Mouse (Mus musculus) liver, embryonic 14.5 days (tissue): ENCODE data around the gene Olfr191. TPM values are rescaled to one million over a fixed set of nuclear protein-coding genes. Genes with fewer than 3 reads are reported as not detected.
"Not testable (repeated sequence)": the region's sequence is repeated elsewhere in the genome, so short reads cannot be mapped to it uniquely, and the experiment has no call there.

ENCODE experiments used
- ATAC-seq: fragments of 200-750 bp; cut with Nextera tagmentation; 2 replicates; pipeline ENCODE4 v1.8.0; 2017; ENCODE audit warnings: moderate number of reproducible peaks, mild to moderate bottlenecking, moderate library complexity; ENCODE audit not compliant: insufficient read depth
- DNase-seq, 3 experiments: peaks; one replicate each; pipeline ENCODE4 v3.0.0-alpha.2; 2012 to 2013; ENCODE audit warnings: low read depth in 3 of 3, low spot score in 3 of 3
- H3K27ac ChIP-seq: fragments of 300-500 bp; sonication (generic); 2 replicates; pipeline ENCODE4 v1.5.1; 2014; ENCODE audit warnings: moderate library complexity, mild to moderate bottlenecking, control low read depth, inconsistent platforms
- H3K27me3 ChIP-seq: fragments of 300-500 bp; sonication (generic); 2 replicates; pipeline ENCODE4 v1.6.1; 2014; ENCODE audit warnings: mild to moderate bottlenecking, low read length, moderate library complexity; ENCODE audit not compliant: control insufficient read depth, insufficient read depth
- H3K36me3 ChIP-seq: fragments of 300-500 bp; sonication (generic); replicated peaks from 2 replicates; pipeline ENCODE4 v1.6.1; 2014; ENCODE audit warnings: low read depth; ENCODE audit not compliant: control insufficient read depth, insufficient read depth
- H3K4me1 ChIP-seq, 2 experiments: fragments of 200-500 bp in 1 of 2; fragments of 300-500 bp in 1 of 2; sonication (generic) in 1 of 2; replicated peaks; 2 replicates each; pipeline ENCODE4 v1.6.1; 2012 to 2014; ENCODE audit warnings: antibody characterized with exemption in 1 of 2, inconsistent platforms in 1 of 2, low read length in 1 of 2; ENCODE audit not compliant: control insufficient read depth in 2 of 2, insufficient read depth in 2 of 2
- H3K4me2 ChIP-seq: fragments of 300-500 bp; sonication (generic); 2 replicates; pipeline ENCODE4 v1.6.1; 2014; ENCODE audit warnings: low read depth, mild to moderate bottlenecking, control low read depth, moderate library complexity
- H3K4me3 ChIP-seq, 2 experiments: fragments of 200-500 bp in 1 of 2; fragments of 300-500 bp in 1 of 2; sonication (generic) in 1 of 2; 2 replicates each; pipeline ENCODE4 v1.5.1; 2012 to 2014; ENCODE audit warnings: low read depth in 2 of 2, low read length in 2 of 2, mild to moderate bottlenecking in 2 of 2, control low read depth in 1 of 2, inconsistent platforms in 1 of 2, moderate library complexity in 1 of 2; ENCODE audit not compliant: insufficient read depth in 1 of 2
- H3K9ac ChIP-seq: fragments of 300-500 bp; sonication (generic); replicated peaks from 2 replicates; pipeline ENCODE4 v1.6.1; 2014; ENCODE audit warnings: mild to moderate bottlenecking, control low read depth, moderate library complexity
- H3K9me3 ChIP-seq: fragments of 300-500 bp; sonication (generic); 2 replicates; pipeline ENCODE4 v1.6.1; 2016; ENCODE audit warnings: low read length, mixed read lengths; ENCODE audit not compliant: control insufficient read depth
- CTCF ChIP-seq: IDR thresholded peaks from 2 replicates; pipeline ENCODE4 v1.5.1; 2016; ENCODE audit warnings: antibody characterized with exemption, low read depth, control low read depth
- EP300 ChIP-seq: IDR thresholded peaks from 2 replicates; pipeline ENCODE4 v1.6.1; 2016; ENCODE audit warnings: antibody characterized with exemption, low read depth
- WGBS: fragments of 180-500 bp; shearing (Covaris S2); extraction: QIAGEN DNeasy Blood & Tissue Kit; methylation state at CpG from one replicate; pipeline ENCODE4 v1.1.7; 2014; ENCODE audit not compliant: insufficient replicate concordance; 5-methylcytosine and 5-hydroxymethylcytosine counted together
- polyA plus RNA-seq, 2 experiments: library from polyadenylated mRNA; depleted of rRNA in 1 of 2; stranded (reverse) in 1 of 2; unstranded in 1 of 2; fragments of >200 nt; fragmentation: Nextera tagmentation in 1 of 2; extraction: Ambion mirVana in 1 of 2; gene quantifications; 2 replicates each; pipeline versions ENCODE4 v1.2.1 to v1.2.3; 2012 to 2014

Gene Olfr191
- polyA plus RNA-seq, 2 experiments = not detected

GRCm38 (mm10) chr16:59077905-59078304 is 11.7 kb downstream of the Olfr191 start, which contains the start of gene Olfr190:
TSS of gene Olfr190 (minus strand) at chr16:59078005.
- no peaks in the 10 kb centered on the region for H3K36me3 ChIP-seq
- ATAC-seq (no peak), DNase-seq (no peak)
- no peaks in the 10 kb centered on the region for H3K9me3 ChIP-seq
- no peaks in the 10 kb centered on the region for H3K4me1 ChIP-seq
- no peak within 1 kb of the TSS for H3K9ac ChIP-seq
- no peak within 1 kb of the TSS for H3K27ac ChIP-seq
- TF ChIP-seq CTCF (no peak), EP300 (no peak)
- no peak within 1 kb of the TSS for H3K4me3 ChIP-seq
- no peak within 1 kb of the TSS for H3K4me2 ChIP-seq
- H3K27me3 ChIP-seq = no peaks in the 10 kb centered on the region
- WGBS = 52% methylated on average over 5 of the region's 5 CpGs

DNA sequence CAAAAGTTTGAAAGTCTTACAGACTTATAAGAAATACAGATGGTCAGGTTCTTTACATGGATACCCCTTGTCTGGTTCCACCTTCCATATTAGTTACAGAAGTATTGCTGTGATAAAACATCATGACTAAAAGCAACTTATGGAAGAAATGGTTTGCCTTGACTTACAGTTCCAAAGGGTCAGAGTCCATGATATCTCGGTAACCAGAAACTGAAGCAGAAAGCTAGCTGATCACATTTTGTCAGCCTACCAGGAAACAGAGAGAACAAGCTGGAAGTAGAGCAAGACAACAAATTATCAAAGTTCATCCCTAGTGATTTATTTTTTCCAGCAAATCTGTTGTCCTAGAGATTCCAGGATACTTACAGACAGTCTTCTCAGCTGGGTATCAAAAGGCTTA is 16.1 kb downstream of the Olfr191 start:
- 61% methylated on average over 1 of the region's 1 CpGs for WGBS
- ATAC-seq = no peak
- Histone ChIP-seq H3K4me1 (no peaks in the 10 kb centered on the region), H3K4me2 (no peak overlapping the region), H3K9me3 (no peaks in the 10 kb centered on the region), H3K9ac (no peak overlapping the region), H3K27me3 (no peaks in the 10 kb centered on the region), H3K27ac (no peak overlapping the region), H3K36me3 (no peaks in the 10 kb centered on the region), H3K4me3 (no peak overlapping the region)
- no peak for TF ChIP-seq EP300
- TF ChIP-seq CTCF = no peak
- no peak for DNase-seq

GRCm38 (mm10) chr16:59071755-59072154 is 17.9 kb downstream of the Olfr191 start:
- TF ChIP-seq CTCF (no peak), EP300 (no peak)
- DNase-seq (no peak), ATAC-seq (no peak)

DNA sequence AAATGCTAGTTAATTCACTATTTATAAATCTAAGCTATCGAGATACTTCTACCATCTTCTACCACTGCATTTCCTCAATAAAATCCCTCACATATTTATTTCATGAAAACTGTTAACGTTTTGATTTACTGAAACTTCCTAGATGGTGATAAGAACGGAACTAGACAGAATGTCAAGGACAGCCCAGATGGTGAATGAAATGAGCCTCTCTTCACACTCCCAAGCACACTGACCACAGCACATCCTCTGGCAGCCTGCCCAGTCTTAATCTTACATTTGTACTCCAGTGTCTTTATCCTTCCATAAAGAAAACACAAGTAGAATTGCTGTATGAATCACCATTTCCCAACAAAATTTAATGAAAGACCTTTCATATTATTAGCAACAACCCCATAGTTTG is 27.2 kb downstream of the Olfr191 start:
- not testable (repeated sequence) for H3K36me3 ChIP-seq, H3K9ac ChIP-seq, H3K4me2 ChIP-seq, H3K9me3 ChIP-seq, ATAC-seq, DNase-seq, H3K4me1 ChIP-seq, H3K27me3 ChIP-seq, H3K4me3 ChIP-seq, H3K27ac ChIP-seq
- WGBS = 45% methylated on average over 3 of the region's 3 CpGs

More at GRCm38 (mm10) chr16:59071755-59072154, 17.9 kb downstream of the Olfr191 start:
- no peaks in the 10 kb centered on the region for H3K9me3 ChIP-seq
- no peaks in the 10 kb centered on the region for H3K36me3 ChIP-seq
- H3K9ac ChIP-seq = no peak overlapping the region
- H3K4me2 ChIP-seq = no peak overlapping the region
- no peaks in the 10 kb centered on the region for H3K27me3 ChIP-seq
- H3K4me3 ChIP-seq = no peak overlapping the region
- no peaks in the 10 kb centered on the region for H3K4me1 ChIP-seq
- H3K27ac ChIP-seq = no peak overlapping the region

DNA sequence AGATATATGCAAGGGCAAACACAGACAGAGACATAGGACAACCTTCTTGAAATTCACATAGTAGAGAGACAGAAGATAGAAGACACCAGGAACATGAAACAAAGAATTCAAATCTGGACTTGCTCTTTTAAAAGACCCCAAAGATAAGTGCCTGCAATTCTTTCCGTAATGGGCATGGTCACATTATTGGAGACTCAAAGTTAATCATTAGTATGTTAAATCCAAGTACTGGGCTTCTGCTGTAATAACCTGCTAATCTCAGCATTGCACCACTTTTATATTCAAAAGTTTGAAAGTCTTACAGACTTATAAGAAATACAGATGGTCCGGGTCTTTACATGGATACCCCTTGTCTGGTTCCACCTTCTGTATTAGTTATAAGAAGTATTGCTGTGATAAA is 40.3 kb downstream of the Olfr191 start:
- WGBS = 65% methylated on average over 2 of the region's 2 CpGs
- not testable (repeated sequence) for H3K4me1 ChIP-seq, DNase-seq, H3K9ac ChIP-seq, H3K27ac ChIP-seq, H3K4me3 ChIP-seq, H3K27me3 ChIP-seq, H3K9me3 ChIP-seq, H3K36me3 ChIP-seq, H3K4me2 ChIP-seq, ATAC-seq

DNA sequence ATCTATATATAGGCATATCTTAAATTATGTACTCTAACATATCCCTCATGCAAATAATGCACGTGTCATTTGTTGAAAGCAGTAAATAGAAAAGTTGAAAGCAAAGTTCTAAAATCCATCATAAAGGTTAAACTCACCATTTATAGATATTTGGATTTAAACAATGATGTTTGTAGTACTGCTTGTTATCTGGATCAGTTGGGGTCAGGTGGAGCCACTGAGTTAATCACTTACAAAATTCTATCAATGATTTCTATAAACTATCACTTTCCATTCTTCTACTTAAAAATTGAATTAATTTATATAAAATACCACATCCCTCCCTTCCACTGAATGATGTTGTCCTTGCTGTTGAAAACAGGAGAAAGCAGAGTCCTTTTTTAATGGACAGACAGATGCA is 40.8 kb downstream of the Olfr191 start:
- ATAC-seq = no peak
- no peak overlapping the region for H3K9ac ChIP-seq

More for the DNA sequence above, 40.8 kb downstream of the Olfr191 start:
- Histone ChIP-seq H3K9me3 (no peaks in the 10 kb centered on the region), H3K36me3 (no peaks in the 10 kb centered on the region), H3K4me2 (no peak overlapping the region), H3K27ac (no peak overlapping the region), H3K27me3 (no peaks in the 10 kb centered on the region), H3K4me1 (no peaks in the 10 kb centered on the region), H3K4me3 (no peak overlapping the region)
- 36% methylated on average over 1 of the region's 1 CpGs for WGBS
- no peak for DNase-seq
- TF ChIP-seq CTCF (no peak), EP300 (no peak)
